Mouse (Mus musculus) heart, adult 18-20 months (tissue): ENCODE results near the gene Kansl2. TPM values are rescaled to one million over a fixed set of nuclear protein-coding genes. Genes with fewer than 3 reads are reported as not detected.
"Not testable (repeated sequence)": the region's sequence is repeated elsewhere in the genome, so short reads cannot be mapped to it uniquely, and the experiment has no call there.

ENCODE experiments used
- DNase-seq, 2 experiments: peaks; one replicate each; pipeline ENCODE4 v3.0.0; 2021 to 2022; ENCODE audit warnings: mixed read lengths in 1 of 2
- total RNA-seq, 2 experiments: library from RNA; stranded (reverse); gene quantifications; 2 replicates each; pipeline ENCODE4 v1.2.3; 2021

Kansl2 gene
- total RNA-seq, 2 experiments from 2014 or later = 73.5 to 85.8 TPM

GRCm38 (mm10) chr15:98536828-98537510 is 2.9 kb upstream of the Kansl2 start:
- DNase-seq = no peak

- no peak for DNase-seq
Measured at GRCm38 (mm10) chr15:98535921-98536320, 1.9 kb upstream of the Kansl2 start.

GRCm38 (mm10) chr15:98533035-98533531 is 981 bp downstream of the Kansl2 start:
- peak in 1 of 2 experiments; percentile 40 for DNase-seq

- DNase-seq = peak in 1 of 2 experiments; percentile 32
Measured at GRCm38 (mm10) chr15:98532281-98532680, 1.8 kb downstream of the Kansl2 start.

- no peak for DNase-seq
Measured at GRCm38 (mm10) chr15:98528066-98528563, 5.9 kb downstream of the Kansl2 start.

GRCm38 (mm10) chr15:98527056-98527771 is 6.8 kb downstream of the Kansl2 start:
- no peak for DNase-seq

GRCm38 (mm10) chr15:98526057-98526456 is 8.0 kb downstream of the Kansl2 start:
- DNase-seq = no peak

- DNase-seq = no peak
Measured at GRCm38 (mm10) chr15:98521245-98521644, 12.8 kb downstream of the Kansl2 start.

- DNase-seq = peak; percentile 58 to 83
Measured at GRCm38 (mm10) chr15:98517380-98518355, 16.4 kb downstream of the Kansl2 start.

- DNase-seq = not testable (repeated sequence)
Measured at GRCm38 (mm10) chr15:98514845-98515244, 19.2 kb downstream of the Kansl2 start.

GRCm38 (mm10) chr15:98514146-98514545 is 19.9 kb downstream of the Kansl2 start:
- no peak for DNase-seq

GRCm38 (mm10) chr15:98513676-98514075 is 20.4 kb downstream of the Kansl2 start:
- DNase-seq = not testable (repeated sequence)

- DNase-seq = peak; percentile 73 to 80
Measured at GRCm38 (mm10) chr15:98512799-98513321, 21.2 kb downstream of the Kansl2 start.

- DNase-seq = peak; percentile 46 to 50
Measured at GRCm38 (mm10) chr15:98512232-98512631, 21.8 kb downstream of the Kansl2 start.

GRCm38 (mm10) chr15:98511386-98511928 is 22.6 kb downstream of the Kansl2 start:
- peak; percentile 62 to 81 for DNase-seq

GRCm38 (mm10) chr15:98510438-98511385 is 23.4 kb downstream of the Kansl2 start:
- peak; percentile 70 to 91 for DNase-seq

GRCm38 (mm10) chr15:98509387-98509786 is 24.7 kb downstream of the Kansl2 start:
- DNase-seq = no peak

GRCm38 (mm10) chr15:98507321-98507720 is 26.7 kb downstream of the Kansl2 start:
- DNase-seq = no peak

GRCm38 (mm10) chr15:98506253-98506957 is 27.7 kb downstream of the Kansl2 start:
- peak in 1 of 2 experiments; percentile 59 for DNase-seq
